Mouse (Mus musculus) kidney, adult 18-20 months (tissue): Measurements from ENCODE around the gene Rnase13.

ENCODE experiments used
- DNase-seq: peaks from one replicate; pipeline ENCODE4 v3.0.0; 2021

The Rnase13 gene

GRCm38 (mm10) chr14:51913062-51913959 is 9.3 kb downstream of the Rnase13 start:
- peak; percentile 88 for DNase-seq

GRCm38 (mm10) chr14:51912391-51913061 is 10.0 kb downstream of the Rnase13 start:
- peak; percentile 67 for DNase-seq

GRCm38 (mm10) chr14:51911301-51911700 is 11.3 kb downstream of the Rnase13 start:
- no peak for DNase-seq

- DNase-seq, result no peak
Observed at GRCm38 (mm10) chr14:51906102-51906501, 16.5 kb downstream of the Rnase13 start.

- no peak for DNase-seq
Observed at GRCm38 (mm10) chr14:51904706-51905105, 17.9 kb downstream of the Rnase13 start.

- no peak for DNase-seq
Observed at GRCm38 (mm10) chr14:51903782-51904181, 18.8 kb downstream of the Rnase13 start.

GRCm38 (mm10) chr14:51902806-51903710 is 19.5 kb downstream of the Rnase13 start:
- DNase-seq, result peak; percentile 79

GRCm38 (mm10) chr14:51899351-51899750 is 23.2 kb downstream of the Rnase13 start:
- no peak for DNase-seq

- no peak for DNase-seq
Observed at GRCm38 (mm10) chr14:51896539-51897170, 25.9 kb downstream of the Rnase13 start.

GRCm38 (mm10) chr14:51896019-51896418 is 26.6 kb downstream of the Rnase13 start:
- no peak for DNase-seq

GRCm38 (mm10) chr14:51895071-51895470 is 27.5 kb downstream of the Rnase13 start:
- no peak for DNase-seq

GRCm38 (mm10) chr14:51893809-51894208 is 28.8 kb downstream of the Rnase13 start:
- no peak for DNase-seq

- no peak for DNase-seq
Observed at GRCm38 (mm10) chr14:51893094-51893794, 29.3 kb downstream of the Rnase13 start.

GRCm38 (mm10) chr14:51892191-51892939 is 30.2 kb downstream of the Rnase13 start, which contains the start of gene Slc39a2:
TSS of gene Slc39a2 (plus strand) at chr14:51892889.
- DNase-seq, result no peak

GRCm38 (mm10) chr14:51889833-51890232 is 32.7 kb downstream of the Rnase13 start:
- DNase-seq, result no peak

- DNase-seq, result no peak
Observed at GRCm38 (mm10) chr14:51886051-51886450, 36.5 kb downstream of the Rnase13 start.

GRCm38 (mm10) chr14:51884598-51885331 is 37.8 kb downstream of the Rnase13 start, which contains the start of gene Mettl17:
TSS of gene Mettl17 (plus strand) at chr14:51884842.
- DNase-seq, result peak; percentile 92

GRCm38 (mm10) chr14:51884031-51884544 is 38.5 kb downstream of the Rnase13 start:
- DNase-seq, result no peak

- DNase-seq, result peak; percentile 71
Observed at GRCm38 (mm10) chr14:51883527-51884030, 39.0 kb downstream of the Rnase13 start.

GRCm38 (mm10) chr14:51877517-51877916 is 45.1 kb downstream of the Rnase13 start:
- no peak for DNase-seq
